In the genomic region with DNA sequence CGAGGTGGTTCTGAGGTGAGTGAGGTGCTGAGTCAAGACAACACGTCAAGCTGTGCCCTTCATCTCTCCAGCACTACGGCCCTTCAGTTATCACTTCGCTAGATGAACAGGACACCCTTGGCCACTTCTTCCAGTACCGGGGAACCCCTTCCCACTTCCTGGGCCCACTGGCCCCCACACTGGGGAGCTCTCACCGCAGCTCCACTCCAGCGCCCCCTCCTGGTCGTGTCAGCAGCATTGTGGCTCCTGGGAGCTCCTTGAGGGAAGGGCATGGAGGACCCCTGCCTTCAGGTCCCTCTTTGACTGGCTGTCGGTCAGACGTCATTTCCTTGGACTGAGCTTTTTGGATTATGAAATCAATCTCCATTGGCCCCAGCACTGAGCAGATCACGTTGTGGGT, we compare ENCODE assay signal across 1 mouse cellular context.
A peak's percentile ranks its signal among the peaks of the same experiment; 100 is the strongest.
TF ChIP-seq lines count a peak whose summit lies in the region.

No protein-coding gene starts in this region.

TF ChIP-seq in MEL, 35 proteins besides CTCF, POLR2A, EP300 and RAD21:
- TF ChIP-seq RCOR1 (IDR thresholded peaks at IDR 0.05; ENCODE audit: low read depth, low read length) (no peak), SMC3 (IDR thresholded peaks at IDR 0.05; ENCODE audit: low read depth, low read length) (peak; percentile 59)
